Mouse (Mus musculus): ENCODE data around the gene Ampd2.

DNA sequence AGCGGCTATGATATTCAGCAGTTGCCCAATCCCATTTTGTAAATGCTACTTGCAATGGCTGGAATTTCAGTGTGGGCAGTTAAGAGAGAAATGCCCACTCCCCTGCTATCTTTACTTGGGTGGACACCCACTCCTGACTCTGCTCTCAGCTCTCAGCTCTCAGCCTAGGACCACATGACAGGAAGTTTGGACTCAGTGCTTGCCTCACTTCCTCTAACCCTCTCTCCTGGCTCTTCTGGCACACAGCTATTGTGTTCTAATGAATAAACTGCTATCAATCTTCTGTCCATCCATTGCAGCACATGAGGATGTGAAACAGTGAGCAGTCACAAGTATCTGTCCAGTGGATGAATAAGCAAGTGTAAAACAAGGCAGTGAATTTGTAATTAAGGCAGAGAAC lies 46.0 kb upstream of the Ampd2 start:
- TF ChIP-seq CTCF (IDR thresholded peaks at IDR 0.05) (no peak), EP300 (IDR thresholded peaks at IDR 0.05; ENCODE audit: insufficient read depth, low read depth, low read length) (no peak), POLR2A (IDR thresholded peaks at IDR 0.05; ENCODE audit: insufficient read depth, low read depth, low read length) (no peak)

Data from heart, adult 2 months (tissue).